Mouse (Mus musculus): Measurements from ENCODE around the gene Spa17.

DNA sequence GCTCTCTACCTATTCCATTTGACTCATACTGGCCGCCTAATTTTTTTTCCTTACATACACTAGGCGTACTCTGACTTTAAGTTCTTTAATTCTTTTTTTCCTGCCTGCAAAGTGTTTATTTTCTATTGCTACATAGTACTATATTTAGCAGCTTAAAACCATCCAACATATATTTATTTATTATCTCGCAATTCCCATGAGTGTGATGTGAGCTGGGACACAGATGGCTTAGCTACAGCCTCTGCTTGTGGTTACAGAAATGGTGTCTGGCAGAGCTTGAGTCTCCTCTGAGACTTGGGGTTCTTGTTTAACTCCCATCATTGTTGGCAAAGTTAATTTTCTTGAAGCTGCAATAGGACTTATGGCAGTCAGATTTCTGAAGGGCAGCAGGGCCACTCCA, 25.2 kb upstream of the Spa17 start:
- TF ChIP-seq CTCF (IDR thresholded peaks at IDR 0.05; ENCODE audit: low read depth, low read length), result no peak
- no peak for TF ChIP-seq POLR2A (IDR thresholded peaks at IDR 0.05; ENCODE audit: extremely low read depth, insufficient read depth, low read length)

Data from liver, adult 2 months (tissue).